Mouse (Mus musculus): ENCODE measurements around the gene Prss29. TPM values are rescaled to one million over a fixed set of nuclear protein-coding genes. Genes with fewer than 3 reads are reported as not detected.

Gene Prss29
- not detected for polyA plus RNA-seq (2017; shearing (Covaris generic))

GRCm38 (mm10) chr17:25318354-25318753, at the start of gene Prss29:
Gene Prss29 (plus strand): TSS chr17:25318654.

GRCm38 (mm10) chr17:25274571-25275346, 43.7 kb upstream of the Prss29 start, which contains the start of gene Ube2i:
Gene Ube2i (minus strand): TSS chr17:25274622.

GRCm38 (mm10) chr17:25298094-25298493, 20.4 kb upstream of the Prss29 start, which contains the start of gene Prss34:
Gene Prss34 (plus strand): TSS chr17:25298394.

GRCm38 (mm10) chr17:25308346-25308745, 10.1 kb upstream of the Prss29 start, which contains the start of gene Prss28:
Gene Prss28 (plus strand): TSS chr17:25308646.

GRCm38 (mm10) chr17:25345462-25345861, 27.0 kb downstream of the Prss29 start, which contains the start of gene Tpsab1:
Gene Tpsab1 (minus strand): TSS chr17:25345562.

GRCm38 (mm10) chr17:25366005-25366404, 47.6 kb downstream of the Prss29 start, which contains the start of gene Tpsb2:
Gene Tpsb2 (plus strand): TSS chr17:25366305.

GRCm38 (mm10) chr17:25368973-25369372, 50.5 kb downstream of the Prss29 start, which contains the start of gene Tpsg1:
Gene Tpsg1 (plus strand): TSS chr17:25369273.

Other genes starting within 250 kb of the Prss29 start
- gene Tmem204, start 235.1 kb upstream of the Prss29 start, polyA plus RNA-seq (2017; shearing (Covaris generic)): 0.42 TPM
- 18.4 TPM for gene Telo2, start 202.7 kb upstream of the Prss29 start, polyA plus RNA-seq (2017; shearing (Covaris generic))
- not detected for gene Ptx4, start 197.9 kb upstream of the Prss29 start, polyA plus RNA-seq (2017; shearing (Covaris generic))
- 25.9 TPM for gene Clcn7, start 185.3 kb upstream of the Prss29 start, polyA plus RNA-seq (2017; shearing (Covaris generic))
- not detected for gene Ccdc154, start 156.2 kb upstream of the Prss29 start, polyA plus RNA-seq (2017; shearing (Covaris generic))
- gene Gm38655, start 143.2 kb upstream of the Prss29 start, polyA plus RNA-seq (2017; shearing (Covaris generic)): not detected
- gene BC003965, start 134.1 kb upstream of the Prss29 start, polyA plus RNA-seq (2017; shearing (Covaris generic)): 14.2 TPM
- 53.7 TPM for gene Unkl, start 130.3 kb upstream of the Prss29 start, polyA plus RNA-seq (2017; shearing (Covaris generic))
- 117 TPM for gene Gnptg, start 78.5 kb upstream of the Prss29 start, polyA plus RNA-seq (2017; shearing (Covaris generic))
- 33.9 TPM for gene Tsr3, start 78.5 kb upstream of the Prss29 start, polyA plus RNA-seq (2017; shearing (Covaris generic))
- gene Baiap3, start 62.3 kb upstream of the Prss29 start, polyA plus RNA-seq (2017; shearing (Covaris generic)): 199 TPM
- gene Ube2i, start 44.0 kb upstream of the Prss29 start, polyA plus RNA-seq (2017; shearing (Covaris generic)): 629 TPM
- not detected for gene Prss34, start 20.3 kb upstream of the Prss29 start, polyA plus RNA-seq (2017; shearing (Covaris generic))
- not detected for gene Prss28, start 10.0 kb upstream of the Prss29 start, polyA plus RNA-seq (2017; shearing (Covaris generic))
- not detected for gene Tpsab1, start 26.9 kb downstream of the Prss29 start, polyA plus RNA-seq (2017; shearing (Covaris generic))
- gene Tpsb2, start 47.7 kb downstream of the Prss29 start, polyA plus RNA-seq (2017; shearing (Covaris generic)): not detected
- not detected for gene Tpsg1, start 50.6 kb downstream of the Prss29 start, polyA plus RNA-seq (2017; shearing (Covaris generic))
- gene Cacna1h, start 115.1 kb downstream of the Prss29 start, polyA plus RNA-seq (2017; shearing (Covaris generic)): 0.05 TPM
- not detected for gene Tekt4, start 136.0 kb downstream of the Prss29 start, polyA plus RNA-seq (2017; shearing (Covaris generic))
- not detected for gene Sstr5, start 178.6 kb downstream of the Prss29 start, polyA plus RNA-seq (2017; shearing (Covaris generic))